Mouse (Mus musculus): Measurements from ENCODE around the gene Inha. TPM values are rescaled to one million over a fixed set of nuclear protein-coding genes. Genes with fewer than 3 reads are reported as not detected.

The Inha gene
- total RNA-seq, 1 experiment from 2014 or later: 1.2 TPM

DNA sequence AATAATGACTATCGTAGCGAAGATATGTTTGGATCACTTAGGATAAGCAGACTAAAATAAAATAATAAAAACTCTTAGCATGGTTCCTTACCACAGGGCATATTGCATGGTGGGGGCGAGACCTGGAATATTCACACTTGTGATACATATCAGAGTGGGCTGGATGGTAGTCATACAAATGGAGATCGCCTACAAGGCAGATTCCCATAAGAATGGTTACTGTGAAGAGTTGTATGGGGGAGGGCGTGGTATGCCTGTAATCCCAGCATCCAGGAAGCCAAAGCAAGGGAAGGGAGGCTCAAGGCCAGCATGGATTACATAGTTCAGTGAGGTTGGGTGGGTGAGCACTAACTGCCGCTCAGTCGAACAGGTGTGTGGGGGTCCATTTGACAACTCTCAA lies 26.1 kb upstream of the Inha start:
- no peak for ATAC-seq (replicated peaks in 1 of 2; ENCODE audit: insufficient read depth in 1 of 2, low FRiP score in 2 of 2, low TSS enrichment in 1 of 2, low read depth in 1 of 2, poor library complexity in 2 of 2, severe bottlenecking in 2 of 2)

GRCm38 (mm10) chr1:75486561-75486960 lies 20.3 kb upstream of the Inha start:
- peak in 1 of 2 experiments; percentile 22; a peak in 1 of 4 replicates for ATAC-seq (replicated peaks in 1 of 2; ENCODE audit: insufficient read depth in 1 of 2, low FRiP score in 2 of 2, low TSS enrichment in 1 of 2, low read depth in 1 of 2, poor library complexity in 2 of 2, severe bottlenecking in 2 of 2)

- ATAC-seq (replicated peaks in 1 of 2; ENCODE audit: insufficient read depth in 1 of 2, low FRiP score in 2 of 2, low TSS enrichment in 1 of 2, low read depth in 1 of 2, poor library complexity in 2 of 2, severe bottlenecking in 2 of 2): no peak
Observed at GRCm38 (mm10) chr1:75487040-75487404, 19.9 kb upstream of the Inha start.

GRCm38 (mm10) chr1:75487405-75488161 lies 19.3 kb upstream of the Inha start:
- peak; percentile 44 for ATAC-seq (replicated peaks in 1 of 2; ENCODE audit: insufficient read depth in 1 of 2, low FRiP score in 2 of 2, low TSS enrichment in 1 of 2, low read depth in 1 of 2, poor library complexity in 2 of 2, severe bottlenecking in 2 of 2)

GRCm38 (mm10) chr1:75490785-75491551 lies 15.9 kb upstream of the Inha start:
- ATAC-seq (replicated peaks in 1 of 2; ENCODE audit: insufficient read depth in 1 of 2, low FRiP score in 2 of 2, low TSS enrichment in 1 of 2, low read depth in 1 of 2, poor library complexity in 2 of 2, severe bottlenecking in 2 of 2): no peak

GRCm38 (mm10) chr1:75492579-75493170 lies 14.2 kb upstream of the Inha start:
- no peak for ATAC-seq (replicated peaks in 1 of 2; ENCODE audit: insufficient read depth in 1 of 2, low FRiP score in 2 of 2, low TSS enrichment in 1 of 2, low read depth in 1 of 2, poor library complexity in 2 of 2, severe bottlenecking in 2 of 2)

- peak; percentile 44 to 53; a peak in 1 of 4 replicates for ATAC-seq (replicated peaks in 1 of 2; ENCODE audit: insufficient read depth in 1 of 2, low FRiP score in 2 of 2, low TSS enrichment in 1 of 2, low read depth in 1 of 2, poor library complexity in 2 of 2, severe bottlenecking in 2 of 2)
Observed at GRCm38 (mm10) chr1:75494878-75495548, 11.9 kb upstream of the Inha start.

- no peak for ATAC-seq (replicated peaks in 1 of 2; ENCODE audit: insufficient read depth in 1 of 2, low FRiP score in 2 of 2, low TSS enrichment in 1 of 2, low read depth in 1 of 2, poor library complexity in 2 of 2, severe bottlenecking in 2 of 2)
Observed at GRCm38 (mm10) chr1:75498897-75499296, 8.0 kb upstream of the Inha start.

GRCm38 (mm10) chr1:75499441-75499840 lies 7.4 kb upstream of the Inha start:
- no peak for ATAC-seq (replicated peaks in 1 of 2; ENCODE audit: insufficient read depth in 1 of 2, low FRiP score in 2 of 2, low TSS enrichment in 1 of 2, low read depth in 1 of 2, poor library complexity in 2 of 2, severe bottlenecking in 2 of 2)

DNA sequence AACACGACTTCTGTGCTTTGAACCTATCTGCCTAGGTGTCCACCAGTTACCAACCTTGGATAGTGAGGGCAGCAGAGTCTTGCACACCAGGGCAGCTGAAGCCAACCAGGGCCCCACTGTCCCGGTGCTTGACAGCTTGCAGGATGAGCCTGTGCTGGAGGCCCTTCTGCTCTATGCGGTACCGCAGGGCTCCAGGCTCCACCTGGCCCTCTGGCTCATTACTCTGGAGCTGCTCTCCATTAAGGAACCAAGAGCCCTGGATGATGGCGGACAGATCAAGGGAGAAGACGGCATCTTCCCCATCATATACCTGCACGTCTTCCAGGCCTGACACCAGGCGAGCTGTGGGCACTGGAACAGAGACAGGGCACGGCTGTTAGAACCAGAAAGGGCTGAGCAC lies 5.0 kb upstream of the Inha start:
- ATAC-seq (replicated peaks in 1 of 2; ENCODE audit: insufficient read depth in 1 of 2, low FRiP score in 2 of 2, low TSS enrichment in 1 of 2, low read depth in 1 of 2, poor library complexity in 2 of 2, severe bottlenecking in 2 of 2): no peak

- ATAC-seq (replicated peaks in 1 of 2; ENCODE audit: insufficient read depth in 1 of 2, low FRiP score in 2 of 2, low TSS enrichment in 1 of 2, low read depth in 1 of 2, poor library complexity in 2 of 2, severe bottlenecking in 2 of 2): no peak
Observed at GRCm38 (mm10) chr1:75502945-75503650, 3.8 kb upstream of the Inha start.

DNA sequence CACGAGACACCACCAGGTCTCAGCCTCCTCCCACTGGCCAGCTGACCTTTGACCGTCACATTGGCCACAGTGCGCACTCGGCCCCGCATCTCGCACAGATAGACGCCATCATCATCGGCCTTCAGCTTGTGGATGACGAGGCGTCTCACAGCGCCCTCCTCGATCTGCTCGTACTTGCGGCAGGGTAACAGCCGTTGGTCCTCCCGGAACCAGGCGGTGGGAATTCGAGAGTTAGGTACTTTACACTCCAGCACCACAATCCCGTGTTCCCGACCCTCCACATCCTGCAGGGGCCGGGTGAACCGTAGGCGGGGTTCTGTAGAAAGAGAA lies 3.3 kb upstream of the Inha start:
- no peak for ATAC-seq (replicated peaks in 1 of 2; ENCODE audit: insufficient read depth in 1 of 2, low FRiP score in 2 of 2, low TSS enrichment in 1 of 2, low read depth in 1 of 2, poor library complexity in 2 of 2, severe bottlenecking in 2 of 2)

- no peak for ATAC-seq (replicated peaks in 1 of 2; ENCODE audit: insufficient read depth in 1 of 2, low FRiP score in 2 of 2, low TSS enrichment in 1 of 2, low read depth in 1 of 2, poor library complexity in 2 of 2, severe bottlenecking in 2 of 2)
Observed at GRCm38 (mm10) chr1:75504256-75505045, 2.4 kb upstream of the Inha start.

- ATAC-seq (replicated peaks in 1 of 2; ENCODE audit: insufficient read depth in 1 of 2, low FRiP score in 2 of 2, low TSS enrichment in 1 of 2, low read depth in 1 of 2, poor library complexity in 2 of 2, severe bottlenecking in 2 of 2): peak in 1 of 2 experiments; percentile 16; a peak in 2 of 4 replicates
Observed at GRCm38 (mm10) chr1:75505159-75505955, 1.5 kb upstream of the Inha start.

GRCm38 (mm10) chr1:75505956-75506831 lies 683 bp upstream of the Inha start, which contains the start of gene Obsl1:
TSS of gene Obsl1 (minus strand) at chr1:75506452.
- 0 out of 4 replicates have a peak, but pooled peaks have one; percentile 7 to 13 for ATAC-seq (replicated peaks in 1 of 2; ENCODE audit: insufficient read depth in 1 of 2, low FRiP score in 2 of 2, low TSS enrichment in 1 of 2, low read depth in 1 of 2, poor library complexity in 2 of 2, severe bottlenecking in 2 of 2)

Data from hematopoietic stem cell, adult 5-6 weeks (primary cell).